Mouse (Mus musculus): ENCODE data around the gene Mks1. TPM values are rescaled to one million over a fixed set of nuclear protein-coding genes. Genes with fewer than 3 reads are reported as not detected.
"Not testable (repeated sequence)": the region's sequence is repeated elsewhere in the genome, so short reads cannot be mapped to it uniquely, and the experiment has no call there.

Gene Mks1
- total RNA-seq (2021) = 1 to 10 TPM; 2.2 to 3.8 TPM
- long read RNA-seq, experiment 1, partial matches to known transcripts = 0 of 5 reads
- long read RNA-seq, experiment 1, other reads (novel, unspliced or antisense) = 1 of 5 reads
- long read RNA-seq, experiment 2, partial matches to known transcripts = 0 of 1 reads
- long read RNA-seq, experiment 2, other reads (novel, unspliced or antisense) = 1 of 1 reads

- peak; percentile 91 to 92 for DNase-seq
Observed at GRCm38 (mm10) chr11:87852690-87853596, at the start of gene Mks1. Mks1 (plus strand) TSS chr11:87853215.

DNA sequence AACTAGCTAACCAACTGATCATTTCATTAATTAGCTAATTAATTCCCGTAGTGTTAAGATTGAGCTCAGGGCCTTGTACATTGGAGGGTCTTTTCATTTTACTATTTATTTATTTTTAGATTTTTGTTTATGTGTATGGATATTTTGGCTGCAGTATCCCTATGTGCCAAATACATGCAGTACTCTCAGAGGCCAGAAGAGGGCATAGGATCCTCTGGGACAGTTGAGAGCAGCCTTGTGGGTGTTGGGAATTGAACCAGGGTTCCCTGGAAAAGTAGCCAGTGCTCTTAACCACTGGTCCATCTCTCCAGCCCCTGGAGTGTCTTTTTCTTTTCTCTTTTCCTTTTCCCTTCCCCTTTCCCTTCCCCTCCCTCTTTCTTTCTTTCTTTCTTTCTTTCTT lies 47.6 kb upstream of the Mks1 start:
- DNase-seq = peak in 1 of 2 experiments; percentile 32

DNA sequence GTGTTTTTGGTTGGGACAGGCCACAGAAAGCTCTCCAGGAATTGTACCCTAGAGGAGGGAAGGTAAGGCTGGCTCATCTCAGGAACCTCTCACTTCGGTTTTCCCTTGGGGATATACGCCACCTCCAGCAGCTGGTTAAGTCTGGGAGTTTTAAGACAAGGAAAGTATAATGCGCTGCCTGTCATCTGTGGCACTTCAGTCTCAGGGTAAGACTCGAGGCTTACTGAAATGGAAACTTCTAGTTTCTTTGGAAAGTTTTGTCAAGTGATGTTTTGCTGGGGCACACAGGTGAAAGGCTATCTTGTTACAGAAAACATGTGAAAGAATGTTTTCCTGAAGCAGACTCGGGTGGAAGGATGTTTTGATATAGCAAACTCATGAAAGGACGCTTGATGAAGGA lies 45.6 kb upstream of the Mks1 start:
- DNase-seq = no peak

DNA sequence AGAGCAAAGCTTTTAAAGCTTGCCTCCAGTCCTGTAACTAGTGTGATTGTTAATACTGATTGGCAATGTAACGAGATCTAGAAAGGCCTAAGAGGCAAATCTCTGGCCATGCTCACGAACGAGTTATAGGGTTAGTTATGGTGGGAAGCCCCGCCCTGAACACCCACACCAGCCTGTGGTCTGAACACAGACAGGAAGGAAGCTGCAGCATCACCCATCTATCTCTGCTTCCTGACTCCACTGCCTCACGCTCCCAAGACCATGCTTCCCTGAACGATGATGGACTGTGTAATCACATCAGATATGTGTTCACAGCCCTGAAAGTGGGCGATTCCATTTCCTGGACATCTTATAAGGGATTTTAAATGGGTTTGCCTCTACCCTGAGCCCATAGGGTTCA lies 44.8 kb upstream of the Mks1 start:
- no peak for DNase-seq

DNA sequence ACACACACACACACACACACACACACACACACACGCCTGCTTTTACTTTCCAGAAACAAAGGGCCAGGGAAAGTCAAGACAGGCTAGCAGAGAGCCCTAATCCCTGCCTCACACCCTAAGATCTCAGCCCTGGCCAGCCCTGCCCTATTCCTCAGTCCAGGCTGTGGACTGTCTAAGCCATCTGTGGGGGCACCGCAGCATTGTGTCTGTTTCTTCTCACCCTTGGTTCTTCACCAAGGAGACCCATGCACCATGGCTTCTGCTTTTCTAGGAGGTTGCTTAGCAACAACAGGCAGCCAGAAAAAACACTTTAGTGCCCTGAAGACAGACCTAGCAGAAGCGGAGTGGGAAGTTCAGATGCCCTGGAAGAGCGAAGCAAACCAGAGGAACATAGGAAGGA lies 41.6 kb upstream of the Mks1 start:
- no peak for DNase-seq

DNA sequence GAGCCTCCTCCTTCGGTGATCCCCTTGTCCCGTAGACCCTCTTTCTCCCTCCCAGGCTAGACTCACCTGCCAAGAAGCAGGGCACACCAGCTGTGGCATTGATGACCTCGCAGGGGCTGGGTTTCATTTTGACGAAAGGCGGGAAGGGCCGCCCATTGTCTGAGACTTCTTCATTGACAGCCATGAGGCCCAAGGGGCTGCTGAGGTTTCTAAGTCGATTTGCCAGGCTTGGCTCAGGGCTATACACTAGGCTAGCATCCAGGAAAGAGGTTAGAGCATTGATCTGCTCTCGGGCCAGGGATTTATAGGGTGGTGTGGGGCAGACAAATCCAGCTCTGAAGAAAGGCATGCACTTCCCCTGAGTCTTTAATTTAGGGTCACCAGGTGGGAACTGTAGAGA lies 38.2 kb upstream of the Mks1 start:
- DNase-seq = no peak

DNA sequence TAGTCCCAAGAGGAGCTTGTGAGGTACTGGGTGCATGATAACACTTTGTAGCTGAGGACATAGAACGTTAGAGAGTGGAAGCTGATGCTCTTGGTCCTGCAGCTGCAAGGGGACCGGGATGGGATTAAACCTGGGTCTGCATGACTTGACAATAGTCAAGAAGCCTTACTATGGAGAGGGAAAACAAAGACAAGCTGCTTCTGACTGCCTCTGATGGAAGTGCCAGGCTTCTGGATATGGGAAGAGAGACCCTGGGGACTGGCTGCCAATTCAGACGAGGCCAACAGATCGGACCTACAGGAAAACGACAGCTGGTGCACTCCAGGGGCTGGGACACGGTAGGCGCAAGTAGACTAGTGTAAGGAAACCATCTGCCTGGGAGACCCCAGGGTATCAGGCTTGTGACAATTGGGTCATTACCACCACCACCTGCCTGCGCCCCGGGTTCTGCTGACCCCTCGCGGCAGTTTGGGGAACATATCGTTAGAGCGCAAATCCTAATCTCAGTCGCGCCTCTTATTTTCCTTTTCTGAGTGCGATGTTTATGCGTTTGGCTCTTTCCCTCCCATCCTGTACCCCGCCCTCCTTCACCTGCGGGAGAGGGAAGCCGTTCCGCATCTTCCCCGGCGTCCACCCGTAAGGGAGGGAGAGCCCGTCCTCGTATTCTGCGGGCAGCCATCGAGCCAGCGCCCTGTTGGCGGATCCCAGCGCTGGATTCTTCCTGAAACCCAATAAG lies 36.1 kb upstream of the Mks1 start:
- DNase-seq = peak in 1 of 2 experiments; percentile 45

DNA sequence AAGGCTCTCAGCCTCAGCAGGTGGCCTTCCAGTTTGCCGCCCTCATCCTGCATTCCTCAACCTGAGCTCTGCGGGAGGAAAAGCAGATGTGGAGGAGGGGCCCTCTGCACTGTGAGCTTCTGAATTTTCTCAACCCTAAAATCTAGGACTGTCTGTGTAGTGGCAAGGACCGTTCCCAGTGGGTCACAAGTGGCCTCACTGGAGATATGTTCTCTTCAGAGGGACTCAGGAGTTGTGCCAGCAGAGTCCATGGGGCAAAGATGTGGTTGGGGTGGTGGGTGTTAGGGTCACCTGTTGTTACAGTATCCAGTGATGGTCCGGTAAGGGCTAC lies 35.6 kb upstream of the Mks1 start:
- no peak for DNase-seq

- no peak for DNase-seq
Observed at GRCm38 (mm10) chr11:87821502-87821901, 31.5 kb upstream of the Mks1 start.

DNA sequence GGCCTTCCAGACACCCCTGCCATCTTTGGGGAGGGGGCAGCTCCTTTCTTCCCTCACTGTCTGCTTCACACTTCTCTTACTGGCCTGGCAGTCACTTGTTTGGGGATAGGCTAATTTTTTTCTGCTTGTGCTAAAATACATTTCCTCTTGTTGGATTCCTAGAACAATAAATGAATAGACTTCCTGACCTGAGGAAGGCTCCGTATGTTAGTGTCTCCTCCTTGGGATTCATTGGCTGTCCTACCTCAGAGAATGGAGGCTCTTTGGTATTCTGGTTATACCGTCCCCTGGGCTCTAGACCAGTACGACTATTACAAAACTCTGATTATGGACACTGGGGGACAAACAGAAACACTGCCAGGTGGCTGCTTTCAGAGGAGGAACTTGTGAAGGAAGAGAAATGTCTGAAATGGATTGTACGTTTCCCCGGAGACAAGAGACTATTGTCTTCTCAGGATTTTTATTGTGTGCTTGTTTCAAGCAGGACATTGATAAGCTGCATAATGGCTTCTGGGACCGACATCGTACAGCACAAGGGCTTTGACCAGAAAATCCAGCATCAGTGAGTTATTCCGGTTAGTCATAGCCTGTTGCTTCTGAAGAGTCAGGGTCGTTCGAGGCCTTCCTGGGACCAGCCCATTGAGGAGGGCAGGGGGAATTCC lies 24.6 kb upstream of the Mks1 start, which contains the start of gene Lpo:
Gene Lpo, minus strand, starts transcription at position 51 of the 662 bp plus-strand sequence.
- DNase-seq = no peak

DNA sequence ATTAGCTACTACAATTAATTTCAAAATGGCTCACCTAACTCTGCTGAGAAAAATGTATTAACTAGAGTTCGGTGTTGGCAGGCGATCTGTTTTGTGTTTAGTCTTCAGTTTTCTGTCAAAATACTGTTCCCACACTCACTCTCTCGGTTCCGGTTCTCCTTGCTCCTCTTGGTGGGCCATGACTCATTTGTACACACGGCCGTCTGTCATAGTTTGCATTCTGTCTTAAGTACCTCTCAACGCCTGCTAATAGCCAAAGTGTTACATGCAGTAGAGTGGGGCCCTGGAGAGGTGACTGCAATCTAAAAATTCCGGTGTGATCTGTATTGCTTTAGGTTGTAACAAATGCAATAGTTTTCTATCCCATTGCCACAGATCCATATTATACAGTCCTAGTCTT lies 12.3 kb upstream of the Mks1 start:
- DNase-seq = no peak

DNA sequence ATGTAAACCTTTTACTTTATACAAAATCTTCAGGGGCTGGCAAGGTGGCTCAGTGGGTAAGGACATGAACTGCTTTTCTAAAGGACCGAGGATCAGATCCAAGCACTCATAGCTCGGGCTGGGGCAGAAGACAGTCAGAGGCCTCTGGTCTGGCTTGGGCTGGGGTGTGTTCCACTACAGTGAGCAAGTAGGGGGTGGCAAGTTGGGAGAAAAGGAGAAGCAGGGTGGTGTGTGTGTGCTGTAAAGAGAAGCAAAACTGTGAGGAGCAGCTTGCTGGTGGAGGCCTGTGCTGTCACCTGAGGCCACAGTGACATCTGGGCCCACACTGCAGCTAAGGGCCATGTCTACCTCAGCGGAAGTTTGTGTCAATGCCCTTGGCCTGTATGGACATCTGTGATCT lies 11.6 kb upstream of the Mks1 start:
- no peak for DNase-seq

- no peak for DNase-seq
Observed at GRCm38 (mm10) chr11:87846968-87847600, 5.9 kb upstream of the Mks1 start.

- no peak for DNase-seq
Observed at GRCm38 (mm10) chr11:87847884-87848283, 5.1 kb upstream of the Mks1 start.

GRCm38 (mm10) chr11:87853597-87853954 lies 561 bp downstream of the Mks1 start:
- DNase-seq = peak in 1 of 2 experiments; percentile 23

DNA sequence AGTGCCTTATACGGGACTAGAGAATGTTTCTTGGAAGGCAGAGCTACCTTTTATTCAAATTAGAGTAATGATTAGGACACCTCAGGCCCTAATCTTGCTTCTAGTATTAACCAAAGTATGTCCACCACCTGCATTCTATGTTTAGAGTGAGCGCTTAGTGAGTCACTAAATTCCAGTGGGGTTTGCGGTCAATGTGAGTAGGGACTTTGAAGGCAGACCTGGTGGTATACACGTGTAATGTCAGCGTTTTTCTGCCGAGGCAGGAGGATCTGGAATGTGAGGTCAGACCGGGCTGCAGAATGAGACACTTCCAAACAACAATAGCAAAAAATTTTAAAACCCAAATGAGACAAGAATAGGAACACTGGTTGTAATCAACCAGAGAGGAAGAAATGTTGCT lies 1.5 kb downstream of the Mks1 start:
- DNase-seq = no peak

DNA sequence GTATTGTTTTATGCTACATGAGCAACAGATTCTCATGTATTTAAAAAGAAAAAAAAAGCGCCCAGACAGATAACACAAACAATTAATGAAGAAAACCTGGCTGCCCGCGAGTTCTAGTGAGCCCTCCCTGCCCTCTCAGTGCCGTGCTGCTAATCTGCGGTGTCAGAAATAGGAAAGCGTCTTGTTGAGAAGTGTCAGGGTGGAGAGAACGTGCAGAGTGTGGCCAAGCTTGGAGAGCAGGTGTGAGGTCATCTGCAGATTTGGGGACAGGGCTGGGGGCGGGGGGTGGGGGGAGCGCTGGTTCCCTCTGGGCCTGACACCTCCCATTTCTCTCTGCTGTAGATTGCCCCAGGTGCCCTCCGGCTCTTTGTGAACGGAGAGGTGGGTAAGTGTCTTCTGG lies 6.3 kb downstream of the Mks1 start:
- no peak for DNase-seq

DNA sequence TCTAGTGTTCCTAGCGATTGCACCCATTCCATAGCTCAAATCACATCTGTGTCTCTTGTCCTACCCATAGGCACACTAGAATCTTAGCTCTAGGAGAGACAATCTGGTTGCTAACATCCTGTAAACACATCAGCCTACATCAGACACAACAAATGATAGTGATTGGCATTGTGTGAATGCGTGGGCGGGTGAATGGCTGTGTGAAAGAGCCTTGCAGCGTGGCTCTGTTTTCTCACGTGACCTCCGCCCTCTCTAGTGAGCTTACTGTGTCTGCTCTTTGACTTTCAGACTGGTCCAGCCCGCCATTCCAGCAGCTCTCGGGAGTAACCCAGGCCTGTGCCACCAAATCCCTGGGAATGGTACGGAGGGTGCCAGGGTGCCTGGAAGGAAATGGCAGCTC lies 7.4 kb downstream of the Mks1 start:
- no peak for DNase-seq

DNA sequence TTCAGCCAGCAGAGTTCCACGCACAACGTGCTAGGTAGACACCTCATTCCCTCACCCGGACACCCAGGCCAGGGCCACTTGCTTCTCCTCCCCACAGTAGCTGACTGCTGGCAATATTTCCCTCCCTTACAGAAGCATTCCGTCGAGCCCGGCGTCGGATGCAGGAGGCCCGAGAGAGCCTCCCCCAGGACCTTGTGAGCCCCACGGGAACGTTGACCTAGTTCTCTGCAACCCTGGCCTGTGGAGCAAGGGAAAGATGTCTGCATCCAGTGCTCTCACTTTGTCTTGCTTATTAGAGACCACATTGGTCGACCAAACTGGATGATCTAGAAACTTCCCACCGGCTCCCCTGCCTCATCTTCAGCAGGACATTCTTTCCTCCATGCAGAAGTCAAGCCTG lies 9.8 kb downstream of the Mks1 start:
- peak; percentile 11 to 36 for DNase-seq

DNA sequence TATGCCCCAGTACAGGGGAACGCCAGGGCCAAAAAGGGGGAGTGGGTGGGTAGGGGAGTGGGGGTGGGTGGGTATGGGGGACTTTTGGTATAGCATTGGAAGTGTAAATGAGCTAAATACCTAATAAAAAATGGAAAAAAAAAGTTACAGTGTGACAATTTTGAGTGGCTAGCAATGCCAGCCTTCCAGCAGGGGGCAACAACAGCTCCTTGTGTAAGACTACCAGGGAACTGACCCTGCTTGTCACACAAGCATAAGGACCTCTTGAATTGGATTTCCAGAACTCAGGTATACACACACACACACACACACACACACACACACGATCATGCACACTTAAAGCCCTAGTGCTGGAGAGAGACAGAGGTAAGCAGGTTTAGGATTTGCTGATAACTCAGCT lies 13.9 kb downstream of the Mks1 start:
- not testable (repeated sequence) for DNase-seq

DNA sequence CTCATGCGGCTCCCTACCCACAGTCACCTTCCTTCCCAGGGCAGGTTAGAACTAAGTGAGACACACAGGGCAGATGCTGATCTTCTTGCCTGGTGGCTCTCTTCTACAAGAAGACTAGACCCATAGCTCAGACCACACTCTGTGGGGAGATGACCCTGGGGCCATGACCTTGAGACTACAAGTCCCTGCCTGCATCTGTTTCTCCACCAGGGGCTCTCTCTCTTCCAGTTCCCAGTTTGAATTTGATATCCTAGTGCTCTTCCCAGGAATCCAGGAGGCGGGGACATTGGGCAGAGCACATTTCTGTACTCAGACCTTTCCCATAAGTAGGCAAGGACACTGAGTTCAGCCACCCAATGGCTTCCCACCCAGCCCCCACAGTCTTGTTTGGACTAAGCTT lies 17.1 kb downstream of the Mks1 start:
- DNase-seq = no peak

GRCm38 (mm10) chr11:87871766-87872165 lies 18.8 kb downstream of the Mks1 start:
- no peak for DNase-seq

Data from heart, adult 18-20 months (tissue).